Mouse (Mus musculus) erythroblast, embryonic 14.5 days (primary cell): ENCODE measurements around the gene Fam111a. TPM values are rescaled to one million over a fixed set of nuclear protein-coding genes. Genes with fewer than 3 reads are reported as not detected.

ENCODE experiments used
- H3K27me3 ChIP-seq: 2 replicates; pipeline ENCODE4 v1.6.1; 2012; ENCODE audit warnings: inconsistent platforms; ENCODE audit not compliant: control insufficient read depth
- H3K36me3 ChIP-seq: 2 replicates; pipeline ENCODE4 v1.6.1; 2012; ENCODE audit warnings: mild to moderate bottlenecking, inconsistent platforms; ENCODE audit not compliant: control insufficient read depth
- H3K4me1 ChIP-seq: 2 replicates; pipeline ENCODE4 v1.6.1; 2012; ENCODE audit warnings: inconsistent platforms; ENCODE audit not compliant: control insufficient read depth
- H3K4me3 ChIP-seq: replicated peaks from 2 replicates; pipeline ENCODE3; 2012; ENCODE audit warnings: moderate library complexity, mild to moderate bottlenecking, inconsistent platforms
- H3K9me3 ChIP-seq: 2 replicates; pipeline ENCODE4 v1.6.1; 2012; ENCODE audit warnings: low read length, inconsistent platforms, mixed read lengths; ENCODE audit not compliant: control insufficient read depth
- GATA1 ChIP-seq: IDR thresholded peaks from 2 replicates; pipeline ENCODE4 v1.6.1; 2012; ENCODE audit warnings: low read length, inconsistent platforms, mixed read lengths
- TAL1 ChIP-seq: IDR thresholded peaks from 3 replicates; pipeline ENCODE4 v1.6.1; 2012; ENCODE audit warnings: low read length, inconsistent platforms, mixed read lengths
- polyA plus RNA-seq: library from polyadenylated mRNA; stranded (reverse); fragments of >175 nt; gene quantifications from 2 replicates; pipeline ENCODE4 v1.2.3, GENCODE M21; 2012

Fam111a gene
- polyA plus RNA-seq, 1 experiment = 0.64 TPM

- no peaks in the 10 kb centered on the region for H3K27me3 ChIP-seq
- H3K4me1 ChIP-seq = no peaks in the 10 kb centered on the region
- H3K36me3 ChIP-seq = no peaks in the 10 kb centered on the region
- TF ChIP-seq GATA1 = no peak
- no peak overlapping the region for H3K4me3 ChIP-seq
- no peaks in the 10 kb centered on the region for H3K9me3 ChIP-seq
Measured at GRCm38 (mm10) chr19:12550005-12550942, 4.7 kb downstream of the Fam111a start.

- Histone ChIP-seq H3K27me3 (no peaks in the 10 kb centered on the region), H3K4me1 (no peaks in the 10 kb centered on the region), H3K4me3 (no peak overlapping the region), H3K9me3 (no peaks in the 10 kb centered on the region), H3K36me3 (no peaks in the 10 kb centered on the region)
- TF ChIP-seq TAL1 (no peak), GATA1 (no peak)
Measured at GRCm38 (mm10) chr19:12556293-12556692, 10.8 kb downstream of the Fam111a start.

- TF ChIP-seq GATA1 (no peak), TAL1 (no peak)
- H3K4me1 ChIP-seq = no peaks in the 10 kb centered on the region
- no peaks in the 10 kb centered on the region for H3K27me3 ChIP-seq
- no peaks in the 10 kb centered on the region for H3K9me3 ChIP-seq
- H3K36me3 ChIP-seq = no peaks in the 10 kb centered on the region
- no peak overlapping the region for H3K4me3 ChIP-seq
Measured at GRCm38 (mm10) chr19:12558219-12558618, 12.7 kb downstream of the Fam111a start.

- no peaks in the 10 kb centered on the region for H3K27me3 ChIP-seq
- no peaks in the 10 kb centered on the region for H3K4me1 ChIP-seq
- no peak for TF ChIP-seq TAL1
- TF ChIP-seq GATA1 = no peak
- no peaks in the 10 kb centered on the region for H3K36me3 ChIP-seq
- H3K9me3 ChIP-seq = no peaks in the 10 kb centered on the region
- no peak overlapping the region for H3K4me3 ChIP-seq
Measured at GRCm38 (mm10) chr19:12564197-12564596, 18.7 kb downstream of the Fam111a start.

- Histone ChIP-seq H3K27me3 (peaks cover 2% of the 10 kb centered on the region), H3K4me3 (no peak overlapping the region), H3K4me1 (peaks cover under 1% of the 10 kb centered on the region; the same call in 1 of the 2 replicates), H3K9me3 (no peaks in the 10 kb centered on the region), H3K36me3 (no peaks in the 10 kb centered on the region)
- TF ChIP-seq TAL1 (no peak), GATA1 (no peak)
Measured at GRCm38 (mm10) chr19:12567011-12567410, 21.5 kb downstream of the Fam111a start.

- Histone ChIP-seq H3K4me3 (no peak overlapping the region), H3K27me3 (peaks cover 2% of the 10 kb centered on the region), H3K36me3 (peaks cover 12% of the 10 kb centered on the region), H3K9me3 (no peaks in the 10 kb centered on the region), H3K4me1 (peaks cover 29% of the 10 kb centered on the region)
- TF ChIP-seq TAL1 = no peak
- TF ChIP-seq GATA1 = no peak
Measured at GRCm38 (mm10) chr19:12570866-12571265, 25.3 kb downstream of the Fam111a start.

GRCm38 (mm10) chr19:12571687-12572086, 26.1 kb downstream of the Fam111a start:
- Histone ChIP-seq H3K36me3 (peaks cover 19% of the 10 kb centered on the region), H3K9me3 (no peaks in the 10 kb centered on the region), H3K27me3 (peaks cover 2% of the 10 kb centered on the region), H3K4me3 (no peak overlapping the region), H3K4me1 (peaks cover 34% of the 10 kb centered on the region)
- no peak for TF ChIP-seq TAL1
- TF ChIP-seq GATA1 = no peak

- Histone ChIP-seq H3K27me3 (peaks cover 2% of the 10 kb centered on the region), H3K36me3 (peaks cover 29% of the 10 kb centered on the region), H3K9me3 (no peaks in the 10 kb centered on the region), H3K4me3 (peak overlapping the region; percentile 80), H3K4me1 (peaks cover 38% of the 10 kb centered on the region)
- TF ChIP-seq GATA1 = no peak
- TF ChIP-seq TAL1 = no peak
Measured at GRCm38 (mm10) chr19:12572614-12573265, 27.2 kb downstream of the Fam111a start.
